Mouse (Mus musculus) lung, postnatal 4 days (tissue): ENCODE results near the gene Zfp551.
A peak's percentile ranks its signal among the peaks of the same experiment; 100 is the strongest.

Experiments used
- DNase-seq, 2 experiments: peaks; one replicate each; pipeline ENCODE4 v3.0.0; 2021

Zfp551 gene

GRCm38 (mm10) chr7:12422245-12422849 lies at the start of gene Zfp551:
TSS of gene Zfp551 (minus strand) at chr7:12422751.
- peak; percentile 67 to 74 for DNase-seq

GRCm38 (mm10) chr7:12422855-12423254 lies 304 bp upstream of the Zfp551 start:
- DNase-seq: no peak

GRCm38 (mm10) chr7:12421741-12422140 lies 810 bp downstream of the Zfp551 start:
- DNase-seq: no peak

GRCm38 (mm10) chr7:12369173-12369572 lies 53.4 kb downstream of the Zfp551 start, which contains the start of gene Vmn1r84:
TSS of gene Vmn1r84 (minus strand) at chr7:12369273.
- no peak for DNase-seq
